Mouse (Mus musculus): ENCODE measurements at regions not wholly inside any gene's neighbourhood (a gene's known extent, or its start where the extent isn't known, plus 50 kb on each side); places are given as distances from the start of the nearest gene placed in this dataset.
"Not testable (repeated sequence)": the region's sequence is repeated elsewhere in the genome, so short reads cannot be mapped to it uniquely, and the experiment has no call there.

- H3K27ac ChIP-seq (ENCODE audit: low read depth, low read length): peak overlapping the region; percentile 55
- WGBS: 41% methylated on average over 10 of the region's 10 CpGs
- H3K4me3 ChIP-seq (ENCODE audit: low read depth, low read length): no peak overlapping the region
- H3K4me1 ChIP-seq (ENCODE audit: insufficient read depth, low read length): 0 out of 2 replicates have a peak, but pooled peaks cover 3% of the 10 kb centered on the region
- DNase-seq (ENCODE audit: low spot score) (peak; percentile 88), ATAC-seq (ENCODE audit: low FRiP score) (peak; percentile 83)
- no peak for TF ChIP-seq CTCF (IDR thresholded peaks at IDR 0.05)
- no peak overlapping the region for H3K9ac ChIP-seq (replicated peaks; ENCODE audit: low read length, poor library complexity, severe bottlenecking)
- peak overlapping the region; percentile 7; the same call in 1 of the 2 replicates for H3K4me2 ChIP-seq (ENCODE audit: low read depth, low read length, poor library complexity, severe bottlenecking)
- no peaks in the 10 kb centered on the region for H3K27me3 ChIP-seq (ENCODE audit: insufficient read depth, low read length)
- H3K36me3 ChIP-seq (ENCODE audit: insufficient read depth, low read length): no peaks in the 10 kb centered on the region
- H3K9me3 ChIP-seq (ENCODE audit: low read length): no peaks in the 10 kb centered on the region
Measured at GRCm38 (mm10) chr16:77759997-77760396, 158.1 kb upstream of the Gm11146 start.

DNA sequence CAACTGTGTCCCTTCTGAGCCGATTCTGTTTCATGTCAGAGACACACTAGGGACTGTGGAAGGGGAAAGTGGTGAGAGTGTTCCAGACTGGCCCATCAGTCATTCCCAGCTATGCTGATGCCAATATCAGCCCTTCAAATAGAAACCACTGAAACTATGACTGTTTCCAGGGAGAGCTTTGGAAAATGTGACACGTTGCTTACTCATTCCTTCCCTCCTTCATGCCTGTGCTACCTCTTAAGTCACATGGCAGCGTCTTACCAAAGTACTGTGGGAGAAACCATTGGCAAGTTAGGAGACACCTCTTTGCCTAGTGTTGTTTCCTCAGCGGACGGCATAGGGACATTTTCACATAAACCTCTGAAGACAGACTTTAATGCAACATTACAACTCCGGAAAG lies 153.0 kb upstream of the Gm11146 start:
- H3K4me1 ChIP-seq (ENCODE audit: insufficient read depth, low read length): 0 out of 2 replicates have a peak, but pooled peaks cover 3% of the 10 kb centered on the region
- H3K4me2 ChIP-seq (ENCODE audit: low read depth, low read length, poor library complexity, severe bottlenecking): no peak overlapping the region
- no peak overlapping the region for H3K4me3 ChIP-seq (ENCODE audit: low read depth, low read length)
- no peak for DNase-seq (ENCODE audit: low spot score)
- 91% methylated on average over 6 of the region's 6 CpGs for WGBS
- H3K27me3 ChIP-seq (ENCODE audit: insufficient read depth, low read length): no peaks in the 10 kb centered on the region
- no peak overlapping the region for H3K9ac ChIP-seq (replicated peaks; ENCODE audit: low read length, poor library complexity, severe bottlenecking)
- no peaks in the 10 kb centered on the region for H3K9me3 ChIP-seq (ENCODE audit: low read length)
- H3K36me3 ChIP-seq (ENCODE audit: insufficient read depth, low read length): no peaks in the 10 kb centered on the region
- no peak for ATAC-seq (ENCODE audit: low FRiP score)
- no peak for TF ChIP-seq CTCF (IDR thresholded peaks at IDR 0.05)
- no peak overlapping the region for H3K27ac ChIP-seq (ENCODE audit: low read depth, low read length)

DNA sequence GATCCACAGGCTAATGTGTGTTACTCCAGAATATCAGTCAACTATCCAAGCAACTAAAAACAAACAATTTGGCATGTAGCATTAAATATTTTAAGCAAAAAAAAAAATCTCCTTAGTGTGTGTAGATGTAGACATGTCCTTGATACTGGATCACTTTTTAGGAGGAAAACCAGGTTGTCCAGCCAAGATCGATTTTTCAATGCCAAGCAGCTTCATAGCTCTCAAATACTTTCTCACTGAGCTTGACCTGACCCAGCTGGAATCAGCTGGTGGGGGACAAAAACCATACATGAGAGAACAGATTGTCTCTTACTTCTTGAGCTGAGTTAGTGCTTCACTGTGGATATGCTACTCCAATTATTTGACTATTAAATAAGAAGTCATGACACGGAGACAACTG lies 147.6 kb upstream of the Gm11146 start:
- no peaks in the 10 kb centered on the region for H3K36me3 ChIP-seq (ENCODE audit: insufficient read depth, low read length)
- no peak overlapping the region for H3K4me3 ChIP-seq (ENCODE audit: low read depth, low read length)
- no peaks in the 10 kb centered on the region for H3K9me3 ChIP-seq (ENCODE audit: low read length)
- H3K27ac ChIP-seq (ENCODE audit: low read depth, low read length): no peak overlapping the region
- no peaks in the 10 kb centered on the region for H3K4me1 ChIP-seq (ENCODE audit: insufficient read depth, low read length)
- no peaks in the 10 kb centered on the region for H3K27me3 ChIP-seq (ENCODE audit: insufficient read depth, low read length)
- ATAC-seq (ENCODE audit: low FRiP score): no peak
- DNase-seq (ENCODE audit: low spot score): no peak
- WGBS: 93% methylated on average over 2 of the region's 2 CpGs
- no peak overlapping the region for H3K4me2 ChIP-seq (ENCODE audit: low read depth, low read length, poor library complexity, severe bottlenecking)
- no peak overlapping the region for H3K9ac ChIP-seq (replicated peaks; ENCODE audit: low read length, poor library complexity, severe bottlenecking)
- no peak for TF ChIP-seq CTCF (IDR thresholded peaks at IDR 0.05)

DNA sequence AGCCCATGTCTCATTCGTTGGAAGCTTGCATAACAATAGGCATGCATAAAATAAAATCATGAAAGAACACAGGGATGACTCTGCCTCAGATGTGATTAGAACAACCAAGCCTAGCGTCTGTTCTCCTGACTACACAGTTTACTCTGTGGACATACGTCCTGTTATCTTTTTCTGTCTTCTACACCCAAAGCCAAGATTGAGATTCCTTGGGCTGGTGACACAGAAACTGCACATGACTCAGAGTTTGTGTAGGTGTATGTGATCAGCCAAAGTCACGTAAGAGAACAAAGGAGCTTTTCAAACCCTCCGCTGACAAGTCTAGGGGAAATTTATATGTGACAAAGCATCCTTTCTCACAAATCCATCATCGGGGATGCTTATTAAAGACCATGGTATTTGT lies 141.9 kb upstream of the Gm11146 start:
- no peaks in the 10 kb centered on the region for H3K27me3 ChIP-seq (ENCODE audit: insufficient read depth, low read length)
- no peaks in the 10 kb centered on the region for H3K9me3 ChIP-seq (ENCODE audit: low read length)
- ATAC-seq (ENCODE audit: low FRiP score) (no peak), DNase-seq (ENCODE audit: low spot score) (no peak)
- H3K9ac ChIP-seq (replicated peaks; ENCODE audit: low read length, poor library complexity, severe bottlenecking): no peak overlapping the region
- no peak overlapping the region for H3K27ac ChIP-seq (ENCODE audit: low read depth, low read length)
- no peak overlapping the region for H3K4me2 ChIP-seq (ENCODE audit: low read depth, low read length, poor library complexity, severe bottlenecking)
- WGBS: 89% methylated on average over 6 of the region's 6 CpGs
- no peak for TF ChIP-seq CTCF (IDR thresholded peaks at IDR 0.05)
- H3K36me3 ChIP-seq (ENCODE audit: insufficient read depth, low read length): no peaks in the 10 kb centered on the region
- H3K4me1 ChIP-seq (ENCODE audit: insufficient read depth, low read length): no peaks in the 10 kb centered on the region
- no peak overlapping the region for H3K4me3 ChIP-seq (ENCODE audit: low read depth, low read length)

DNA sequence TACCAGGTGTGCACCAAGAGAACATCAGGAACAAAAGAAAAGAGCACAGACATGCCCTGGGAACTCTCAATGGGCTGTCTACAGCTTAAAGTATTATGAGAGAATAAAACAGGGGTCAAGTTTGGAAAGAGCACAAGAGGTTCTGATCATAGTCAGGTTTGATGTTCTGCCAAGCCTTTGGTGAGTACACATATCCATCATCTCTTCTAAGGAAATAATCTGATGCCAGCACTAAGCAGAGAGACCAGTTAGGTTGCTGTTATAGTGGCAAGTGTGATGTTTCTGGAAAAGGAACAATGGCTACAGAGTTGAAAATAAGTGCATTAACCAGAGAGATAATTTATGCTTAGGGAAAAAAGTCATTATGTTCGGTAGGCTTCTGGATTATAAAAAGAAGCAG lies 136.9 kb upstream of the Gm11146 start:
- 69% methylated on average over 1 of the region's 1 CpGs for WGBS
- no peak for TF ChIP-seq CTCF (IDR thresholded peaks at IDR 0.05)
- H3K4me1 ChIP-seq (ENCODE audit: insufficient read depth, low read length): no peaks in the 10 kb centered on the region
- H3K27ac ChIP-seq (ENCODE audit: low read depth, low read length): no peak overlapping the region
- no peaks in the 10 kb centered on the region for H3K9me3 ChIP-seq (ENCODE audit: low read length)
- no peaks in the 10 kb centered on the region for H3K27me3 ChIP-seq (ENCODE audit: insufficient read depth, low read length)
- H3K4me3 ChIP-seq (ENCODE audit: low read depth, low read length): no peak overlapping the region
- no peak overlapping the region for H3K9ac ChIP-seq (replicated peaks; ENCODE audit: low read length, poor library complexity, severe bottlenecking)
- no peak for DNase-seq (ENCODE audit: low spot score)
- ATAC-seq (ENCODE audit: low FRiP score): no peak
- no peak overlapping the region for H3K4me2 ChIP-seq (ENCODE audit: low read depth, low read length, poor library complexity, severe bottlenecking)
- no peaks in the 10 kb centered on the region for H3K36me3 ChIP-seq (ENCODE audit: insufficient read depth, low read length)

GRCm38 (mm10) chr16:77719377-77719776 lies 117.5 kb upstream of the Gm11146 start:
- H3K27me3 ChIP-seq (ENCODE audit: insufficient read depth, low read length): no peaks in the 10 kb centered on the region

DNA sequence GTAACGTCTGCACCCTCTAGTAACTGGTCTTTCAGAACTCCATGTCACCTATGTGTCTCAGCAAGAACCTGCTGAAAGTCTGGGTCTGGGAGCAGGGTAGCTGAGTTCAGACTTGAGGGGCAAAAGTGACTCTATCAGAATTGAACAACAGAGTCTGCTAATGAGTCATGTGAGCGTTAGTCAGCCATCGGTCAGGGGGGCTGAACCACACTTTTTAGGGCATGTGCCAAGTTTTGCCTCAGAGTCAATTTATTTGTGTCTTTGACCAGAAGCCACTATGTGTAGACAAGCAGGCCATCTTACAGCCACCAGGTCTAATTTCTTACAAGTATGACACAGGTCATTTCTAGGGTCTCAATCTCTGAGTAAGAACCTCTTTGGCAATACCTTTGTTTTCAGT lies 115.9 kb upstream of the Gm11146 start:
- not testable (repeated sequence) for H3K9ac ChIP-seq (replicated peaks; ENCODE audit: low read length, poor library complexity, severe bottlenecking); H3K4me3 ChIP-seq (ENCODE audit: low read depth, low read length); H3K27me3 ChIP-seq (ENCODE audit: insufficient read depth, low read length); DNase-seq (ENCODE audit: low spot score); H3K4me1 ChIP-seq (ENCODE audit: insufficient read depth, low read length); H3K27ac ChIP-seq (ENCODE audit: low read depth, low read length); H3K9me3 ChIP-seq (ENCODE audit: low read length); H3K4me2 ChIP-seq (ENCODE audit: low read depth, low read length, poor library complexity, severe bottlenecking); H3K36me3 ChIP-seq (ENCODE audit: insufficient read depth, low read length); ATAC-seq (ENCODE audit: low FRiP score)
- 90% methylated on average over 3 of the region's 3 CpGs for WGBS

More at GRCm38 (mm10) chr16:77719377-77719776, 117.5 kb upstream of the Gm11146 start:
- WGBS: 73% methylated on average over 2 of the region's 2 CpGs
- no peaks in the 10 kb centered on the region for H3K9me3 ChIP-seq (ENCODE audit: low read length)
- no peak overlapping the region for H3K4me2 ChIP-seq (ENCODE audit: low read depth, low read length, poor library complexity, severe bottlenecking)
- TF ChIP-seq CTCF (IDR thresholded peaks at IDR 0.05): no peak
- no peaks in the 10 kb centered on the region for H3K4me1 ChIP-seq (ENCODE audit: insufficient read depth, low read length)
- ATAC-seq (ENCODE audit: low FRiP score) (no peak), DNase-seq (ENCODE audit: low spot score) (no peak)
- H3K4me3 ChIP-seq (ENCODE audit: low read depth, low read length): no peak overlapping the region
- H3K27ac ChIP-seq (ENCODE audit: low read depth, low read length): no peak overlapping the region
- no peaks in the 10 kb centered on the region for H3K36me3 ChIP-seq (ENCODE audit: insufficient read depth, low read length)
- H3K9ac ChIP-seq (replicated peaks; ENCODE audit: low read length, poor library complexity, severe bottlenecking): no peak overlapping the region
